In genomic region chr19:10634106-10634871, GRCm38 (mm10) we compare ENCODE assay signal across 8 mouse cellular contexts. TPM values are rescaled to one million over a fixed set of nuclear protein-coding genes. Genes with fewer than 3 reads are reported as not detected.
A peak's percentile ranks its signal among the peaks of the same experiment; 100 is the strongest.
DNase-seq lines count a peak whose midpoint lies in the region; ATAC-seq and TF ChIP-seq lines count a peak whose summit lies in the region.

Gene Vwce (plus strand): TSS chr19:10634213.

- TF ChIP-seq POLR2A in liver, adult 2 months (IDR thresholded peaks at IDR 0.05; ENCODE audit: extremely low read depth, insufficient read depth, low read length) = peak; percentile 42; the same call in 1 of the 2 replicates
- TF ChIP-seq POLR2A in thymus, adult 2 months (IDR thresholded peaks at IDR 0.05; ENCODE audit: control insufficient read depth, extremely low read depth, insufficient read depth, low read length, poor library complexity) = no peak

- peak; percentile 60 for TF ChIP-seq CTCF in liver, adult 2 months (IDR thresholded peaks at IDR 0.05; ENCODE audit: low read depth, low read length)
- no peak; the same call in 1 of the 2 replicates for TF ChIP-seq CTCF in thymus, adult 2 months (IDR thresholded peaks at IDR 0.05; ENCODE audit: borderline replicate concordance, control insufficient read depth, extremely low read depth, insufficient read depth, low read length, poor library complexity)

- peak within 1 kb of the TSS; percentile 45 for H3K4me3 ChIP-seq in embryonic facial prominence, embryonic 12.5 days
- peak within 1 kb of the TSS; percentile 49 to 51 for H3K4me3 ChIP-seq in heart, embryonic 14.5 days (ENCODE audit: control insufficient read depth in 1 of 2, insufficient read depth in 1 of 2, low read depth in 1 of 2, low read length in 2 of 2)
- peak within 1 kb of the TSS; percentile 50 for H3K4me3 ChIP-seq in kidney, embryonic 16.5 days (ENCODE audit: low read length)
- H3K4me3 ChIP-seq in liver, adult 2 months (ENCODE audit: insufficient read depth, low read depth, low read length) = peak within 1 kb of the TSS; percentile 73
- peak within 1 kb of the TSS; percentile 57 for H3K4me3 ChIP-seq in thymus, adult 2 months (ENCODE audit: control insufficient read depth, insufficient read depth, low read length)

- peak within 1 kb of the TSS; percentile 93 for H3K4me2 ChIP-seq in embryonic facial prominence, embryonic 12.5 days (replicated peaks)
- H3K4me2 ChIP-seq in heart, embryonic 14.5 days (ENCODE audit: low read length) = peak within 1 kb of the TSS; percentile 99
- H3K4me2 ChIP-seq in kidney, embryonic 16.5 days (replicated peaks; ENCODE audit: low read depth, low read length) = peak within 1 kb of the TSS; percentile 94

- H3K79me2 ChIP-seq in liver, adult 2 months (ENCODE audit: control insufficient read depth, insufficient read depth, low read length) = peaks cover 11% of the 10 kb centered on the region; the same call in 1 of the 2 replicates

- H3K27ac ChIP-seq in embryonic facial prominence, embryonic 12.5 days = peak within 1 kb of the TSS; percentile 30; the same call in 1 of the 2 replicates
- H3K27ac ChIP-seq in heart, embryonic 14.5 days (replicated peaks in 1 of 2; ENCODE audit: control insufficient read depth in 1 of 2, insufficient read depth in 1 of 2, low read depth in 2 of 2, low read length in 2 of 2) = no peak within 1 kb of the TSS
- H3K27ac ChIP-seq in kidney, embryonic 16.5 days (ENCODE audit: low read length) = peak within 1 kb of the TSS; percentile 45; the same call in 1 of the 2 replicates
- H3K27ac ChIP-seq in liver, adult 2 months (replicated peaks; ENCODE audit: insufficient read depth, low read depth, low read length) = peak within 1 kb of the TSS; percentile 90
- no peak within 1 kb of the TSS for H3K27ac ChIP-seq in thymus, adult 2 months (ENCODE audit: control insufficient read depth, insufficient read depth, low read length)

- H3K9me3 ChIP-seq in embryonic facial prominence, embryonic 12.5 days = no peaks in the 10 kb centered on the region
- H3K9me3 ChIP-seq in heart, embryonic 14.5 days (ENCODE audit: control insufficient read depth, low read length) = no peaks in the 10 kb centered on the region
- H3K9me3 ChIP-seq in kidney, embryonic 16.5 days (ENCODE audit: low read length) = no peaks in the 10 kb centered on the region

- peaks cover 19% of the 10 kb centered on the region for H3K36me3 ChIP-seq in embryonic facial prominence, embryonic 12.5 days
- H3K36me3 ChIP-seq in heart, embryonic 14.5 days (ENCODE audit: control insufficient read depth, insufficient read depth, low read length) = peaks cover 22% of the 10 kb centered on the region
- peaks cover 13% of the 10 kb centered on the region for H3K36me3 ChIP-seq in kidney, embryonic 16.5 days (ENCODE audit: insufficient read depth, low read length)
- peaks cover 11% of the 10 kb centered on the region; the same call in 1 of the 2 replicates for H3K36me3 ChIP-seq in liver, adult 2 months (ENCODE audit: control insufficient read depth, insufficient read depth, low read length)
- H3K36me3 ChIP-seq in thymus, adult 2 months (ENCODE audit: control insufficient read depth, insufficient read depth, low read length) = peaks cover 7% of the 10 kb centered on the region

- H3K9ac ChIP-seq in embryonic facial prominence, embryonic 12.5 days = peak within 1 kb of the TSS; percentile 61
- H3K9ac ChIP-seq in heart, embryonic 14.5 days (ENCODE audit: low read length) = peak within 1 kb of the TSS; percentile 71
- peak within 1 kb of the TSS; percentile 71 for H3K9ac ChIP-seq in kidney, embryonic 16.5 days (replicated peaks; ENCODE audit: low read length)
- H3K9ac ChIP-seq in liver, adult 2 months (ENCODE audit: low read depth, low read length) = peak within 1 kb of the TSS; percentile 86

- peak; percentile 81 for ATAC-seq in embryonic facial prominence, embryonic 12.5 days (ENCODE audit: insufficient number of reproducible peaks, insufficient read depth, low FRiP score, low TSS enrichment)
- ATAC-seq in heart, embryonic 14.5 days (ENCODE audit: insufficient number of reproducible peaks, insufficient read depth, low FRiP score, low read depth) = peak; percentile 52; the same call in 1 of the 2 replicates
- ATAC-seq in kidney, embryonic 16.5 days (ENCODE audit: low FRiP score, low TSS enrichment) = peak; percentile 81

- H3K4me1 ChIP-seq in embryonic facial prominence, embryonic 12.5 days = peaks cover 13% of the 10 kb centered on the region
- peaks cover 3 to 18% of the 10 kb centered on the region in 2 experiments; a peak in 3 of 4 replicates for H3K4me1 ChIP-seq in heart, embryonic 14.5 days (ENCODE audit: control insufficient read depth in 2 of 2, insufficient read depth in 2 of 2, low read length in 2 of 2)
- H3K4me1 ChIP-seq in kidney, embryonic 16.5 days (ENCODE audit: insufficient read depth, low read length) = peaks cover 13% of the 10 kb centered on the region
- peaks cover 12% of the 10 kb centered on the region for H3K4me1 ChIP-seq in liver, adult 2 months (ENCODE audit: control insufficient read depth, insufficient read depth, low read length)
- peaks cover 29% of the 10 kb centered on the region for H3K4me1 ChIP-seq in thymus, adult 2 months (replicated peaks; ENCODE audit: control insufficient read depth, insufficient read depth, low read length)

- WGBS in embryonic facial prominence, embryonic 12.5 days = 2% methylated on average over 32 of the region's 32 CpGs
- WGBS in heart, embryonic 14.5 days = 2% methylated on average over 32 of the region's 32 CpGs
- WGBS in kidney, embryonic 16.5 days = 2% methylated on average over 32 of the region's 32 CpGs
- 2% methylated on average over 32 of the region's 32 CpGs for WGBS in liver, adult 2 months
- 6% methylated on average over 32 of the region's 32 CpGs for WGBS in thymus, adult 2 months

- peak; percentile 15 for DNase-seq in urinary bladder, postnatal 25 days (ENCODE audit: low spot score)
- no peak for DNase-seq in urinary bladder, postnatal 10 days (ENCODE audit: low spot score)
- DNase-seq in liver, adult 2 months (ENCODE audit: extremely low read depth, low read depth, low spot score) = peak; percentile 61
- DNase-seq in naive thymus-derived CD4-positive, alpha-beta T cell, adult 2 months (ENCODE audit: low read depth) = peak; percentile 41
- DNase-seq in thymus, adult 2 months = peak; percentile 53

- H3K27me3 ChIP-seq in embryonic facial prominence, embryonic 12.5 days = 0 out of 2 replicates have a peak, but pooled peaks cover 3% of the 10 kb centered on the region
- H3K27me3 ChIP-seq in heart, embryonic 14.5 days (ENCODE audit: control insufficient read depth, insufficient read depth, low read length) = no peaks in the 10 kb centered on the region
- no peaks in the 10 kb centered on the region; the same call in 1 of the 2 replicates for H3K27me3 ChIP-seq in kidney, embryonic 16.5 days (ENCODE audit: insufficient read depth, low read length)
- H3K27me3 ChIP-seq in liver, adult 2 months (ENCODE audit: control insufficient read depth, insufficient read depth, low read length) = no peaks in the 10 kb centered on the region
- H3K27me3 ChIP-seq in thymus, adult 2 months (ENCODE audit: control insufficient read depth, insufficient read depth, low read length) = no peaks in the 10 kb centered on the region

RNA-seq across cellular contexts. Expression of gene Vwce, which starts in this region (rescaled TPM):
- 2.1 and 2.6 TPM in 2 replicates for polyA plus RNA-seq in embryonic facial prominence, embryonic 12.5 days (2016; fragmentation: Nextera tagmentation; extraction: Ambion mirVana)
- 0.36 and 0.51 TPM in 2 replicates for polyA plus RNA-seq in heart, embryonic 14.5 days (2014; fragmentation: Nextera tagmentation; extraction: Ambion mirVana)
- polyA plus RNA-seq in kidney, embryonic 16.5 days (2015; fragmentation: Nextera tagmentation; extraction: Ambion mirVana) = 2.9 and 3.9 TPM in 2 replicates
- total RNA-seq in liver, adult 2 months (2014; rRNA removed) = 4.5 and 6.2 TPM in 2 replicates
- 24.8 and 30.7 TPM in 2 replicates for polyA plus RNA-seq in liver, adult 2 months (2012; rRNA removed)
- 3.1 and 4.7 TPM in 2 replicates for polyA plus RNA-seq in thymus, adult 2 months (2012; rRNA removed)

Comparison
In these comparisons a context has a peak if more than half of its experiments do, and no peak if none do; other contexts are left out.
1. Peak in ATAC-seq, H3K4me3 ChIP-seq, H3K9ac ChIP-seq and H3K4me2 ChIP-seq in heart, embryonic 14.5 days; RNA of the gene not detected or under 1 TPM.
2. H3K27ac ChIP-seq: peak in embryonic facial prominence, embryonic 12.5 days (single experiment), kidney, embryonic 16.5 days (single experiment) and liver, adult 2 months (single experiment); none in heart, embryonic 14.5 days (0 of 2) and thymus, adult 2 months (single experiment).
3. Peak in every context shown above with its lines, with median percentiles within 50 percentile points of each other: ATAC-seq, H3K4me2 ChIP-seq, H3K4me3 ChIP-seq and H3K9ac ChIP-seq.